Mouse (Mus musculus): ENCODE results near the gene Erv3. TPM values are rescaled to one million over a fixed set of nuclear protein-coding genes. Genes with fewer than 3 reads are reported as not detected.

The Erv3 gene
- not detected for polyA plus RNA-seq (2014; fragmentation: Illumina TruSeq; extraction: RNeasy Lipid Tissue Mini Kit (QIAGEN cat#74804); ENCODE audit: insufficient read depth, low read depth, low replicate concordance)

GRCm38 (mm10) chr2:131859721-131860120 is at the start of gene Erv3:
TSS of gene Erv3 (minus strand) at chr2:131859747.

Other genes starting within 250 kb of the Erv3 start
- 106 TPM for gene Prnp, start 50.2 kb upstream of the Erv3 start, polyA plus RNA-seq (2014; fragmentation: Illumina TruSeq; extraction: RNeasy Lipid Tissue Mini Kit (QIAGEN cat#74804); ENCODE audit: insufficient read depth, low read depth, low replicate concordance)
- not detected for gene Prn, start 50.2 kb upstream of the Erv3 start, polyA plus RNA-seq (2014; fragmentation: Illumina TruSeq; extraction: RNeasy Lipid Tissue Mini Kit (QIAGEN cat#74804); ENCODE audit: insufficient read depth, low read depth, low replicate concordance)
- gene Prnd, start 91.1 kb upstream of the Erv3 start, polyA plus RNA-seq (2014; fragmentation: Illumina TruSeq; extraction: RNeasy Lipid Tissue Mini Kit (QIAGEN cat#74804); ENCODE audit: insufficient read depth, low read depth, low replicate concordance), result 0.59 TPM
- 14.1 TPM for gene Rassf2, start 170.5 kb upstream of the Erv3 start, polyA plus RNA-seq (2014; fragmentation: Illumina TruSeq; extraction: RNeasy Lipid Tissue Mini Kit (QIAGEN cat#74804); ENCODE audit: insufficient read depth, low read depth, low replicate concordance)